Mouse (Mus musculus): ENCODE measurements around the gene Arxes2. TPM values are rescaled to one million over a fixed set of nuclear protein-coding genes. Genes with fewer than 3 reads are reported as not detected.

The Arxes2 gene
- polyA plus RNA-seq, 1 experiment from 2014 or later, result 27.0 TPM

DNA sequence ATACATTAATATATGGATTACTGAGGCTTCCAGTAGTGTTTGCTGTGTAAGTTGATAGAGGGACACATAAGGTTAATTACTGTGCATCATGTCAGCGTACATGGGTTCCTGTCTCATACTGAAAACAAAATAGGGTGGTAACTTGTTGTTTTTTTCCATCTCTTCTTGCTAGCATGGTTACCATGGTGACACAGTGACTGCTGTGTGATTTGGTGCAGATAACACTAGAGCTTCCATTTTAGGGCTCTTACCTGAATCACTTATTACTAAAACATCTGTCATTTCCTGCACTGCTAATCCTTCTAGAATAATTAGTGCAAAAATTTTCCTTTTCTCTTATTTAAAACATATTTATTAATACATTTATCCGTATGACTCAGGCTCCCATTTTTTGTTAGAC, 31.3 kb upstream of the Arxes2 start:
- no peak for TF ChIP-seq CTCF (IDR thresholded peaks at IDR 0.05; ENCODE audit: low read depth)
- no peak for TF ChIP-seq EP300 (optimal IDR thresholded peaks at IDR 0.05)
- Histone ChIP-seq H3K27me3 (ENCODE audit: control insufficient read depth, insufficient read depth, low read length) (no peaks in the 10 kb centered on the region), H3K4me1 (replicated peaks; ENCODE audit: control insufficient read depth, insufficient read depth) (no peaks in the 10 kb centered on the region), H3K27ac (replicated peaks) (no peak overlapping the region), H3K4me2 (replicated peaks; ENCODE audit: low read depth) (no peak overlapping the region), H3K9me3 (ENCODE audit: control insufficient read depth, low read length) (no peaks in the 10 kb centered on the region), H3K4me3 (ENCODE audit: low read depth, low read length) (no peak overlapping the region), H3K9ac (ENCODE audit: low read length) (no peak overlapping the region), H3K36me3 (ENCODE audit: control insufficient read depth, insufficient read depth, low read length) (no peaks in the 10 kb centered on the region)
- ATAC-seq (ENCODE audit: low FRiP score, low TSS enrichment) (no peak), DNase-seq (ENCODE audit: low spot score) (no peak)
- WGBS, result 75% methylated on average over 2 of the region's 2 CpGs

DNA sequence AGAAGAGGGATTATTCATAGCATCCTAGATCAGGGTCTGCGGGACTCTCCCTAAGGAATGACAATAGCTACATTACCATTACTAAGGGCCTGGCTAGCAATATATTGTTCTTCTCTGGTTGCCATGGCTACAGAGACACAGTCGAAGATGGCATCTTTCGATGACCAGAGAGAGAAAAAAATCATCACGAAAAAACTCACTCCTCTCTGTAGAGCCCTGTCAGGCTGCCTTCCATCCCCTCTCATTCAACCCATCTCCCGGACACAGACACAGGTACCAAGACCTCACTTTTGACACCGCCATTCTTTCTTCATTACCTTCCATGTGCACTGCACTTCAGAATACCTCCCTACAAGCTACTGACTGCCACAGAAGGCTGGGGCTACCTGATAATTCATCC, 30.5 kb upstream of the Arxes2 start:
- no peak for TF ChIP-seq EP300 (optimal IDR thresholded peaks at IDR 0.05)
- no peak for TF ChIP-seq CTCF (IDR thresholded peaks at IDR 0.05; ENCODE audit: low read depth)
- no peak overlapping the region for H3K27ac ChIP-seq (replicated peaks)
- WGBS, result 62% methylated on average over 6 of the region's 6 CpGs
- H3K4me1 ChIP-seq (replicated peaks; ENCODE audit: control insufficient read depth, insufficient read depth), result no peaks in the 10 kb centered on the region
- DNase-seq (ENCODE audit: low spot score) (no peak), ATAC-seq (ENCODE audit: low FRiP score, low TSS enrichment) (no peak)
- H3K36me3 ChIP-seq (ENCODE audit: control insufficient read depth, insufficient read depth, low read length), result no peaks in the 10 kb centered on the region
- H3K4me3 ChIP-seq (ENCODE audit: low read depth, low read length), result no peak overlapping the region
- no peaks in the 10 kb centered on the region for H3K27me3 ChIP-seq (ENCODE audit: control insufficient read depth, insufficient read depth, low read length)
- no peaks in the 10 kb centered on the region for H3K9me3 ChIP-seq (ENCODE audit: control insufficient read depth, low read length)
- no peak overlapping the region for H3K4me2 ChIP-seq (replicated peaks; ENCODE audit: low read depth)
- H3K9ac ChIP-seq (ENCODE audit: low read length), result no peak overlapping the region

DNA sequence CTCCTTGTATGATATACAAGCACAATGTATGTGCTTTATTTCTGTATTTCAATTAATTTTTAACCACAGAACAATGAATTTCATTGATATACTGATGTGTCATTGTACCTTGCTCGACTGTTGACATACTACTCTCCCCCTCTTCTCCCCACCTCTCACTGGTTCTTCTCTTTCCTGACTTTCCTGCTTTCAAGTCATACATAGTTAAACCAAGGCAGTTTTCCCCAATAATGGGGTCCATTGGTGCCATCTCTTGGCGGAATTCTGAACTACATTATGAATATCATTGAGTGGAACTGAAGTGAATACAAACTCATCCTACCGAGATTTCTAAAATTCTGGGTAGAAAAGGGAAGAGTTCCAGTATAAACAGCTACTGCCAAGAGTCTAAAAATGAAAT, 30.0 kb upstream of the Arxes2 start:
- Histone ChIP-seq H3K9me3 (ENCODE audit: control insufficient read depth, low read length) (no peaks in the 10 kb centered on the region), H3K4me3 (ENCODE audit: low read depth, low read length) (no peak overlapping the region), H3K27me3 (ENCODE audit: control insufficient read depth, insufficient read depth, low read length) (no peaks in the 10 kb centered on the region), H3K4me2 (replicated peaks; ENCODE audit: low read depth) (no peak overlapping the region), H3K4me1 (replicated peaks; ENCODE audit: control insufficient read depth, insufficient read depth) (no peaks in the 10 kb centered on the region), H3K27ac (replicated peaks) (no peak overlapping the region), H3K9ac (ENCODE audit: low read length) (no peak overlapping the region), H3K36me3 (ENCODE audit: control insufficient read depth, insufficient read depth, low read length) (no peaks in the 10 kb centered on the region)
- ATAC-seq (ENCODE audit: low FRiP score, low TSS enrichment) (no peak), DNase-seq (ENCODE audit: low spot score) (no peak)
- 11% methylated on average over 3 of the region's 3 CpGs for WGBS
- peak; percentile 67 for TF ChIP-seq CTCF (IDR thresholded peaks at IDR 0.05; ENCODE audit: low read depth)
- TF ChIP-seq EP300 (optimal IDR thresholded peaks at IDR 0.05), result no peak

DNA sequence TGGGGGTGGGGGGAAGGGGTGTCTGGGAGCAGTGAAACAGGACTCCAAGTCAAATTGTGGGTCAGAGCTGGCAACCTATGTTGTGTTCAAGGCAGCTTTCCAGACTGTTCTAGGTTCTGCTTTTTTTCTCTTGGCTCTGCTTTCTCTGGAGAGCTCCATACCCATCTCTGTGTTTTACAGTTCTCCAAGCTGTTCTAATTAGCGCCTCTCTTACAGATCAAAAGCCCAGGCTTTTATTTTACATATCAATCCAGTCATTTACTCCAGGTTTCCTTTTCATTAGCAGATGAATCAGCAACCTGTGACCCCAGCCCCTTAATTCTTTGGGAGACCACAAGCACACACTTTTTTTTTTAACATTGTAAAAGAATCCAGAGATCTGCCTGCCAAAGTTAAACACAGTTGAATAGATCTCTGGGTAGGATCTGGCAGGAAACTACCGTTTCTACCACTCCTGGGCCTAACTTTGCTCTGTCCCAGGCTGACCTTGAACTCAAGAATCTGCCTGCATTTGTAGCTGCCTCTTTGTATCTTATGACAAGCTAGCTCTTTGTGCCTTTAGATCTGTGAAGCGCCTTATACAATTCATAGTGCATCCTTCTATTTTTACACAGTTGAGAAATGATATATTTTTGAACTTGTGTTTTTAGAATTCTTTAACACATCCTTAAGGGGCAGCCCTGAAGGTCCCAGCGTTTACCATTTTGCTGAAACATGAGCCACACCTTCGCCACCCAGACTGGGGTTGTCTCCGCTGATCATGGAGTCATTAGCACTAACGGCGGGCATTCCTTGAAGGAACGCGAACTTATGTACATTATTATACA, 19.8 kb upstream of the Arxes2 start:
- Histone ChIP-seq H3K36me3 (ENCODE audit: control insufficient read depth, insufficient read depth, low read length) (no peaks in the 10 kb centered on the region), H3K9me3 (ENCODE audit: control insufficient read depth, low read length) (no peaks in the 10 kb centered on the region), H3K4me1 (replicated peaks; ENCODE audit: control insufficient read depth, insufficient read depth) (no peaks in the 10 kb centered on the region), H3K27me3 (ENCODE audit: control insufficient read depth, insufficient read depth, low read length) (no peaks in the 10 kb centered on the region), H3K9ac (ENCODE audit: low read length) (no peak overlapping the region), H3K4me2 (replicated peaks; ENCODE audit: low read depth) (no peak overlapping the region), H3K4me3 (ENCODE audit: low read depth, low read length) (no peak overlapping the region), H3K27ac (replicated peaks) (no peak overlapping the region)
- no peak for DNase-seq (ENCODE audit: low spot score)
- no peak for ATAC-seq (ENCODE audit: low FRiP score, low TSS enrichment)
- TF ChIP-seq CTCF (IDR thresholded peaks at IDR 0.05; ENCODE audit: low read depth) (no peak), EP300 (optimal IDR thresholded peaks at IDR 0.05) (no peak)
- WGBS, result 60% methylated on average over 10 of the region's 10 CpGs

DNA sequence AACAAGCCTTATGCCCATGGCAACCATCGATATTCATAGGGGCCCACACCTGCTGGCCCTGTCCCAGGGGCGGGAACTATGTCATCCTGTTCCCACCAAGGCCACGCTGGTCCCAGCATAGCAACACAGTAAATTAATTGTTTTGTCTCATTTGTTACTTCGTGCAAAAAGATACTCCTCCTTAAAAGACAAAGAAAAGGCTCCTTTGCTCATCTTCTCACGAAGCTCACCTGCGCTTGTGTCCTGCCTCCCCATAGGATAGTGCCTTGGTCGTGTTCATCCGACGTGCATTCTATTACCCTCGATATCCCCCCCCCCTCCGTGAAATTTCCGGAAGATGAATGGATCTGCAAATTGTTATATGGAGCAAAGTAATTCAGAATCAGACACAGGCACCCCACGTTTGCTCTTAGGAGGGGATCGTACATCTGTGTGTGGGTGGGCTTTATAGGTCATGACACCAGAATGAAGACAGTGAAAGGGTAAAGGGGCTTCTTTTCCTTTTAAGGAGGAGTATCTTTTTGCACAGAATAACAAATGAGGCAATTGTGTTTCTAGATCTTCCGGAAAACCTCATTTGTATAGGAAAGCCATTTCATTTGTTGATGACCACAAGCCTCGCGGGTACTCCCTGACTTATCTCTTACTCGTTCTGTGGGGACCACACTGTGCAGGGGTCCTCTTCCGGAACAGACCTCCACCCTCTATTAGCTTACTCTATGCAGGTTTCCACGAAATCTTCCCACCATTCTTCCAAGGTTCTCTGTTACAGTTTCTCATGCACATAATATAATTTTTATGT, 19.0 kb upstream of the Arxes2 start:
- Histone ChIP-seq H3K4me3 (ENCODE audit: low read depth, low read length) (no peak overlapping the region), H3K9ac (ENCODE audit: low read length) (no peak overlapping the region), H3K9me3 (ENCODE audit: control insufficient read depth, low read length) (no peaks in the 10 kb centered on the region), H3K27ac (replicated peaks) (no peak overlapping the region), H3K4me2 (replicated peaks; ENCODE audit: low read depth) (0 out of 2 replicates have a peak overlapping the region, but pooled peaks have one; percentile 27), H3K4me1 (replicated peaks; ENCODE audit: control insufficient read depth, insufficient read depth) (no peaks in the 10 kb centered on the region), H3K36me3 (ENCODE audit: control insufficient read depth, insufficient read depth, low read length) (no peaks in the 10 kb centered on the region), H3K27me3 (ENCODE audit: control insufficient read depth, insufficient read depth, low read length) (no peaks in the 10 kb centered on the region)
- 50% methylated on average over 20 of the region's 20 CpGs for WGBS
- DNase-seq (ENCODE audit: low spot score), result no peak
- TF ChIP-seq CTCF (IDR thresholded peaks at IDR 0.05; ENCODE audit: low read depth) (no peak), EP300 (optimal IDR thresholded peaks at IDR 0.05) (no peak)
- ATAC-seq (ENCODE audit: low FRiP score, low TSS enrichment), result no peak

DNA sequence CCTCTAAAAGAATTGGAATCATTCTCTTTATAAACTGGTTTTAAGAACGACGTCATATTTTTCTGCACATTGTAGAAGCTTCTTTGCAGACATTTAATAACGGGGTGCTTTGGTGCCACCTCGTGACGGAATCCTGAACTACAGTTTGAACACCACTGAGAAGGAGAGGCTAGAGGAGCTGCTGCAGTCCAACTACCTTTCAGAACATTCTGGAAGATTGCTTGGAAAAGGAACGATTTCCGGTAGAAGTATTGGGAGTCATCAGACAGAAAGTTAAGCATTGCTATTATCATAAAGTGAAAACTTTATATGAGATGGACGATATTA, 18.4 kb upstream of the Arxes2 start:
- Histone ChIP-seq H3K4me3 (ENCODE audit: low read depth, low read length) (no peak overlapping the region), H3K27me3 (ENCODE audit: control insufficient read depth, insufficient read depth, low read length) (no peaks in the 10 kb centered on the region), H3K36me3 (ENCODE audit: control insufficient read depth, insufficient read depth, low read length) (no peaks in the 10 kb centered on the region), H3K9ac (ENCODE audit: low read length) (no peak overlapping the region), H3K4me2 (replicated peaks; ENCODE audit: low read depth) (0 out of 2 replicates have a peak overlapping the region, but pooled peaks have one; percentile 27), H3K9me3 (ENCODE audit: control insufficient read depth, low read length) (no peaks in the 10 kb centered on the region), H3K4me1 (replicated peaks; ENCODE audit: control insufficient read depth, insufficient read depth) (no peaks in the 10 kb centered on the region), H3K27ac (replicated peaks) (no peak overlapping the region)
- TF ChIP-seq CTCF (IDR thresholded peaks at IDR 0.05; ENCODE audit: low read depth) (peak; percentile 77), EP300 (optimal IDR thresholded peaks at IDR 0.05) (no peak)
- DNase-seq (ENCODE audit: low spot score) (peak; percentile 71), ATAC-seq (ENCODE audit: low FRiP score, low TSS enrichment) (no peak)
- whole genome bisulfite sequencing, result 24% methylated on average over 8 of the region's 8 CpGs

Data from stomach, postnatal 0 days (tissue).